Mouse (Mus musculus) kidney, postnatal 0 days (tissue): ENCODE results near the gene Cyp1b1. TPM values are rescaled to one million over a fixed set of nuclear protein-coding genes. Genes with fewer than 3 reads are reported as not detected.

Experiments used
- ATAC-seq: fragments of 200-750 bp; cut with Nextera tagmentation; replicated peaks from 2 replicates; pipeline ENCODE4 v1.8.0; 2017; ENCODE audit warnings: low read depth, moderate number of reproducible peaks, moderate TSS enrichment, moderate library complexity; ENCODE audit not compliant: low FRiP score
- DNase-seq: peaks from one replicate; pipeline ENCODE4 v3.0.0-alpha.2; 2016; ENCODE audit warnings: low spot score
- H3K27ac ChIP-seq: fragments of 300-500 bp; sonication (generic); 2 replicates; pipeline ENCODE4 v1.5.1; 2014; ENCODE audit warnings: mild to moderate bottlenecking
- H3K27me3 ChIP-seq: fragments of 300-500 bp; sonication (generic); 2 replicates; pipeline ENCODE4 v1.6.1; 2014; ENCODE audit warnings: low read length, mixed read lengths; ENCODE audit not compliant: insufficient read depth
- H3K36me3 ChIP-seq: fragments of 300-500 bp; sonication (generic); 2 replicates; pipeline ENCODE4 v1.6.1; 2014; ENCODE audit warnings: low read length, mixed read lengths; ENCODE audit not compliant: insufficient read depth
- H3K4me1 ChIP-seq: fragments of 300-500 bp; sonication (generic); replicated peaks from 2 replicates; pipeline ENCODE4 v1.6.1; 2014; ENCODE audit warnings: antibody characterized with exemption, low read length, mixed read lengths; ENCODE audit not compliant: insufficient read depth
- H3K4me2 ChIP-seq: fragments of 300-500 bp; sonication (generic); 2 replicates; pipeline ENCODE4 v1.6.1; 2014; ENCODE audit warnings: mild to moderate bottlenecking, low read length, moderate library complexity, mixed read lengths
- H3K4me3 ChIP-seq: fragments of 300-500 bp; sonication (generic); replicated peaks from 2 replicates; pipeline ENCODE4 v1.5.1; 2014; ENCODE audit warnings: low read depth, low read length
- H3K9ac ChIP-seq: fragments of 300-500 bp; sonication (generic); 2 replicates; pipeline ENCODE4 v1.6.1; 2014; ENCODE audit warnings: low read depth, low read length
- H3K9me3 ChIP-seq: fragments of 300-500 bp; sonication (generic); replicated peaks from 2 replicates; pipeline ENCODE4 v1.6.1; 2016; ENCODE audit warnings: low read length, inconsistent platforms, mixed read lengths
- CTCF ChIP-seq: IDR thresholded peaks from 2 replicates; pipeline ENCODE4 v1.5.1; 2016; ENCODE audit warnings: antibody characterized with exemption, low read depth, mild to moderate bottlenecking, moderate library complexity
- WGBS: fragments of 180-500 bp; shearing (Covaris S2); extraction: QIAGEN DNeasy Blood & Tissue Kit; methylation state at CpG from one replicate; pipeline ENCODE4 v1.1.7; 2014; 5-methylcytosine and 5-hydroxymethylcytosine counted together
- polyA plus RNA-seq: library from polyadenylated mRNA; unstranded; fragments of >200 nt; fragmentation: Nextera tagmentation; extraction: Ambion mirVana; gene quantifications from 2 replicates; pipeline ENCODE4 v1.2.1, GENCODE M21; 2015

The Cyp1b1 gene
- polyA plus RNA-seq, 1 experiment from 2014 or later, result 12.3 TPM

DNA sequence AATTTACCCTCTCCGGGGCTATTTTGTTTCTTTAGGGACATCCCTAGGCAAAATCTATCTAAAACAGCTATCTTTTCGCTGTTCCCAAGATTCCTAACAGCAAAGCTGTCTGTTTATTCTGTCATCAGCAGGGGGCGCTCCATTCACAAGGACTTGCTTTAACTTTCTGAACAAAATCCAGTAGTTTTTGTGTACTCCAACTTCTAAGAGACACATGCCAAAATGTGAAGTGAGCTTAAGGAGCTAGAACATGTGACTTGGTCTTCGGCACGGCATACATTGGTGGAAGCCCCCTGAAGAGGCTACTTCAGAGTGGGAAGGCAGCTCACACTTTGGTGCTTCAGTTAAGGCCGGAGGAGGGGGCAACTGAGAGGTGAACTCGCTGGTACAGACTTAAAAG is 53.5 kb downstream of the Cyp1b1 start:
- Histone ChIP-seq H3K4me1 (no peaks in the 10 kb centered on the region), H3K27ac (no peak overlapping the region), H3K4me3 (no peak overlapping the region), H3K27me3 (no peaks in the 10 kb centered on the region), H3K9ac (no peak overlapping the region), H3K4me2 (no peak overlapping the region), H3K9me3 (no peaks in the 10 kb centered on the region), H3K36me3 (no peaks in the 10 kb centered on the region)
- DNase-seq, result peak; percentile 89
- no peak for ATAC-seq
- TF ChIP-seq CTCF, result peak; percentile 84
- 40% methylated on average over 7 of the region's 7 CpGs for WGBS

DNA sequence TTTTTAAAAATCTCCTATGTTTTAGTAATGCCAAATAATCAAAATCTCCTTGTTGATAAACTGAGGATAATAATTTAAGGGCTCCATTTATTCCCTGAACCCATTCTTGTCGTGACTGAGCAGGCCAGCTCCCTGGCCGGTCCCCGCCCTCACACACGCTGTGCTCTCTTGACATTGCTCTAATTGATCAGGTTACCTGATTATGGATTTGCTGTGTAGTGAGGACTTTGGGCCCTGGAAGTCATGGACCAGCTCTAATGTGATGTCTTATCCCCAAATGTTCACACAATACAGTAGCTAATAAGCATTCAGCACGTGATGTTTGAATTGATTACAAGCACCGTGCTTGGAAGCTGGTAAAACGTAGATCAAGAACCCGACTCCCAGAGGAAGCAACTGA is 56.0 kb downstream of the Cyp1b1 start:
- H3K9ac ChIP-seq, result no peak overlapping the region
- H3K36me3 ChIP-seq, result no peaks in the 10 kb centered on the region
- 61% methylated on average over 8 of the region's 8 CpGs for WGBS
- no peaks in the 10 kb centered on the region for H3K9me3 ChIP-seq
- H3K27me3 ChIP-seq, result no peaks in the 10 kb centered on the region
- H3K4me3 ChIP-seq, result no peak overlapping the region
- no peaks in the 10 kb centered on the region for H3K4me1 ChIP-seq
- no peak for TF ChIP-seq CTCF
- no peak for DNase-seq
- no peak overlapping the region for H3K27ac ChIP-seq
- H3K4me2 ChIP-seq, result no peak overlapping the region
- no peak for ATAC-seq

DNA sequence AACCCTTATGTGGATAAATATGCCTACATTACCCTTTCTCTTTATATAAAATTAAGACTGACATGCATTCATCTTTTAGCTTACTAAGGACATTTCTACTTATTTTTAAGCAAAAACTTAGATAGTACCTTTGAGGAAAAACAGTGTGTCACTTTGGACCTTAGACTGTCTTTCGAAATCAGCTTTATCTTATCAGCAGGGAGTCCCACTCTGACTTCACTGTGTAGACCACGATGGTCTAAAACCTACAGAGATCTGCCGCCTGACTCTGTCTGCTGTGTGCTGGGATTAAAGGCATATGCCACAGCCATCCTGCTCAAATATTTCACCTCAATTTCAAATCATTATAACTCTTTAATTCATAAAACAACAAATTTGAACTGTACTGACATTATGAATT is 56.4 kb downstream of the Cyp1b1 start:
- Histone ChIP-seq H3K27me3 (no peaks in the 10 kb centered on the region), H3K9me3 (no peaks in the 10 kb centered on the region), H3K9ac (no peak overlapping the region), H3K4me1 (no peaks in the 10 kb centered on the region), H3K4me3 (no peak overlapping the region), H3K36me3 (no peaks in the 10 kb centered on the region), H3K4me2 (no peak overlapping the region), H3K27ac (no peak overlapping the region)
- ATAC-seq, result no peak
- TF ChIP-seq CTCF, result no peak
- 65% methylated on average over 3 of the region's 3 CpGs for WGBS
- no peak for DNase-seq

DNA sequence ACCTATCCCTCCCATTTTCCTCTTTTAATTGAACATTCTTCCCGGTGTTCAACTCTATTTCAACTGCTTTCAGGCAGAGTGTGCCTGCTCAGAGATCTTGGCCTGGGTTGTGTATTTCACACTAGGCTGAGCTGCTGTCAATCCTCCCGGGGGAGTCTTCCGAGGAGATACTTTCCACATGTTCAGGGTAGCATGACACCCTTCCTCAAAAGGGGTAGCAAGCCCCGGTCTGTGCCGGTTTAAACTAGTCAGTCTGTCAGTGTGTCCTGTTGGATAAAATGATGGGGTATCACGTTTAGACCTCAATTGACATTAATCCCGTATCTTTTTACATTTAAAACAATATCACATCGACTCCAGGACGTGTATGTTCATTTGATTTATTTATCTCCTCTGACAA is 57.1 kb downstream of the Cyp1b1 start:
- Histone ChIP-seq H3K4me2 (no peak overlapping the region), H3K9me3 (no peaks in the 10 kb centered on the region), H3K27me3 (no peaks in the 10 kb centered on the region), H3K27ac (no peak overlapping the region), H3K4me3 (no peak overlapping the region), H3K9ac (no peak overlapping the region), H3K36me3 (no peaks in the 10 kb centered on the region), H3K4me1 (no peaks in the 10 kb centered on the region)
- ATAC-seq (peak; percentile 94), DNase-seq (peak; percentile 84)
- WGBS, result 20% methylated on average over 9 of the region's 9 CpGs
- no peak for TF ChIP-seq CTCF

DNA sequence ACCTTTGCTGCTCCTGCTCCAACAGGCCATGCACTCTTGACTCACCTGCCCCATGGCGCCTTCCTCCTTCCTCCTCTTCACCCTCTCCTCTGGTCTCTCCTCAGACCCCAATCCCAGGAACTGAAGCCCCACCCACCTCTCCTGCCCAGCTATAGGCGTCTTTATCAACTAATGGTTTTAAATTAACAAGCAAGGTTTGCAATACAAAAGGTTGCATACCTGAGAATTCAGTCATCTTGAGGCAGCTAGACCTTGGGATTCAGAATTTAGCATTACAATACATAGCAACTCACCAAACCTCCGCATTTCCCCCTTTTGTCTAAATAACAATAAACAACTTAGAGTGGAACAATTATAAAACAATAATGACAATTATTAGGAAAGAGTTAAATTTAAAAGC is 60.7 kb downstream of the Cyp1b1 start:
- no peak for TF ChIP-seq CTCF
- ATAC-seq, result no peak
- Histone ChIP-seq H3K9ac (no peak overlapping the region), H3K27ac (no peak overlapping the region), H3K27me3 (no peaks in the 10 kb centered on the region), H3K4me2 (no peak overlapping the region), H3K4me1 (no peaks in the 10 kb centered on the region), H3K36me3 (no peaks in the 10 kb centered on the region), H3K9me3 (no peaks in the 10 kb centered on the region), H3K4me3 (no peak overlapping the region)
- 80% methylated on average over 3 of the region's 3 CpGs for WGBS
- no peak for DNase-seq

DNA sequence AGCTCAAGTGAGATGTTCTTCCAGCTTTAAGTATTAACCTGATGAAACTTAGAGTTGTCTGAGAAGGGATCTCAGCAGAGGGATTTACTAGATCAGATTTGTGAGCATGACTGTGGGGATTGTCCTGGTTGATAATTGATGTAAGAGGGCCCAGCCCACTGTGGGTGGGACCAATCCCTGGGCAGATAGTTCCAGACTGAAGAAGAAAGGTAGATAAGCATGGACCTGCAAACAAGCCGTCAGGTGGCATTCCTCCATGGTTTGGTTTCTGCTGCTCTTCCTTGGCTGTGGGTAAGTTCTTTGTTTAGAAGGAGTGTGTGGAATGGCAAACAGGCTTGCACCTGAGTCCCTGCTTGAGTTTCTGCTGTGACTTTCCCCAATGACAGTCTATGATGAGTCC is 61.7 kb downstream of the Cyp1b1 start:
- no peak overlapping the region for H3K27ac ChIP-seq
- 85% methylated on average over 1 of the region's 1 CpGs for WGBS
- H3K4me1 ChIP-seq, result no peaks in the 10 kb centered on the region
- ATAC-seq (no peak), DNase-seq (no peak)
- no peaks in the 10 kb centered on the region for H3K27me3 ChIP-seq
- no peaks in the 10 kb centered on the region for H3K36me3 ChIP-seq
- H3K9ac ChIP-seq, result no peak overlapping the region
- no peak for TF ChIP-seq CTCF
- H3K4me3 ChIP-seq, result no peak overlapping the region
- H3K4me2 ChIP-seq, result no peak overlapping the region
- H3K9me3 ChIP-seq, result no peaks in the 10 kb centered on the region

Other genes with a start within 250 kb of the Cyp1b1 start
- gene Rmdn2, start 103.2 kb downstream of the Cyp1b1 start, polyA plus RNA-seq, result 12.1 and 15.2 TPM in 2 replicates
- gene Atl2, start 181.1 kb upstream of the Cyp1b1 start, polyA plus RNA-seq, result 28.2 and 30.7 TPM in 2 replicates